Mouse (Mus musculus) embryo, embryonic 10 days (tissue): ENCODE data around the gene Hbb-bh1.
"Not testable (repeated sequence)": the region's sequence is repeated elsewhere in the genome, so short reads cannot be mapped to it uniquely, and the experiment has no call there.

Source experiments
- DNase-seq: peaks from one replicate; pipeline ENCODE4 v3.0.0-alpha.2; 2015; ENCODE audit warnings: low spot score

The Hbb-bh1 gene

GRCm38 (mm10) chr7:103843034-103843433 is at the start of gene Hbb-bh1:
Hbb-bh1 (minus strand) TSS chr7:103843164.
- DNase-seq, result no peak

GRCm38 (mm10) chr7:103886152-103886551 is 43.2 kb upstream of the Hbb-bh1 start, which contains the start of gene Olfr66:
Olfr66 (minus strand) TSS chr7:103886252.
- no peak for DNase-seq

DNA sequence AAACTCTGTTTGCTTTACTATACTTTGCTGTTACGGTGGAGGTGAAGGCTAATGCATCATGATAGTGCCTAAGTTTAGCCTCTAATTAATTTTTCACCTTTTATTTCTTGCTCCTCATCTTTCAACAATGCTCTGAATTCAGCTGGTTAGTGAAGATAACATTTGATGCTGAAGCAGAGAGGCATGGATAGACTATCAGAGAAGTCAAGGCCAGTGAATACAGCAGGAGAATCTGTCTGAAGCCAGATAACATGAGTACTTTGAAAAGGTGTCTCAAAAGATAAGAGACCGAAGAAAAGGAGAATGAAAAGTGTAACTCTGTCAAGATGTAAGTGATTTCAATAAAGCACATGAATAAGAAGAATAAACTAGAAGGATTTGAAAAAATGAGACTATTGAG is 34.1 kb upstream of the Hbb-bh1 start:
- DNase-seq, result no peak

GRCm38 (mm10) chr7:103874451-103874850 is 31.5 kb upstream of the Hbb-bh1 start:
- no peak for DNase-seq

DNA sequence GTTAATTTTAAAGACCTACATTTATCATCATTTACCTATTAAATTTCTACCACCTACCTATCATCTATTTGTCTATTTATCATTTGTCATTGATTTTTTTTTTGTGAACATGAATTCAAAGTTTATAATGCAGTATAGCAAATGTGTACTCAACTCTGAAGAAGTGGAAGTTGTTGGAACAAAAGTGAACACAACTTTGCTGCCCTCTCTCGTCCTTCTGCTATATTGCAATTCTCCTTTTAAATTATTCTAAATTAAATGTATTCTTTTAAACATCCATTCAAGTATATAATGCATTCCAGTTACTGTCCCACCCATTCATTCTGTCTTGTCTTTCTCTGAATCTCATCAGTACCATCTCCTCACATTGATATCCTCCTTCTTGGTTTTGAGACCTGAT is 30.1 kb upstream of the Hbb-bh1 start:
- DNase-seq, result no peak

DNA sequence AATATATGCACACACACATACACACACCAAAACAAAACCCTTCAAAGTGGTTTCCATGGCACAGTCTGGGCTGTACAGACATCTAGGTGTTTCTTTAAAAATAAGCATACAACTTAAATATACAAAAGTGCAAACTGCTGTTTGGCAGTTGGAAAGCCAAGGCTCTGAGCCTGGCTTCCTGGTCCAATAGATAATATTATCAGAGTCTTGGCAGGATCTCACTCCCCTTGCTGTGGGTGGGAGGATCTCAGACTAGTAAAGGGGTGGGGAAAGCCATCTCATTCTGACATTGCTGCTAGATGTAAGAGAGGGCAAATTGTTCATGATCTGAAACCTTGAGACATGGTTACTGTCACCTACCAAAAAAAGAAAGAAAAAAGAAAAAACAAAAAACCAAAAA is 27.7 kb upstream of the Hbb-bh1 start:
- no peak for DNase-seq

DNA sequence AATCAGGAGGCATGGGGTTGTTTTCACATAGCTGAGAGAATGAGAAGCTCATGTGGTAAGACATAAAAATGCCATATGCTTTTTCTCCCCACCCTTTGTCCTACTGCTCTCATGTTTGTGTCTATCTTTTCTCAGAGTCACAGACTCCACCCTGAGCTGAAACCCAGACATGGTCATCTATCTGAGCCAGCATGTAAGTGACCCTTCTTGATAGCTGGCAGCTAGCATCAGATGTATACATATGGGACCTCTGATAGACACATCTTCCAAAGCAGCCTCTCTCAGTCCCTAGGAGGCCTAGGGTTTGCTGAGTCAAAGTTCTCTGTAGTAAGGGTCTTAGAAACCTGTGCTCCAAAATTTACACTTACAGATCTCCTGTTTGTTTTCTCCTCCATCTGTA is 22.8 kb upstream of the Hbb-bh1 start:
- DNase-seq, result no peak

DNA sequence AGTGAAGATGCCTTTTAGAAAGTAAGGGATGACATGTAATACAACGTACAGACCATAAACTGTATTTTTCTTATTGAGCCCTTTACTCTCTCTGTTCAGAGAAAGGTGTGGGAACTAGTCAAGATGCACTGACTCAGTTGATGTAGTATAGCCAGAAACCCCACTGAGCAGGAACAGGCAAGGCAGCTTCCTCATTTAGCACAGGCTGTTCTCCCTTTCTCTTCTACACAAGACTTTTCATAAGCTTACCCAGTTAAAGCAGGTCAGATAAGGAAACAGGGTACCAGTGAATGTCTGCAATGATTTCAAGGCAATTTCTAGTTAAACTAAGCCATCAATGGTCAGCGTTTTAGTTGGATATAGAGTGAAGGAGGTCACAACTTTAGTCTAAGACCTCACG is 18.6 kb upstream of the Hbb-bh1 start:
- DNase-seq, result no peak

DNA sequence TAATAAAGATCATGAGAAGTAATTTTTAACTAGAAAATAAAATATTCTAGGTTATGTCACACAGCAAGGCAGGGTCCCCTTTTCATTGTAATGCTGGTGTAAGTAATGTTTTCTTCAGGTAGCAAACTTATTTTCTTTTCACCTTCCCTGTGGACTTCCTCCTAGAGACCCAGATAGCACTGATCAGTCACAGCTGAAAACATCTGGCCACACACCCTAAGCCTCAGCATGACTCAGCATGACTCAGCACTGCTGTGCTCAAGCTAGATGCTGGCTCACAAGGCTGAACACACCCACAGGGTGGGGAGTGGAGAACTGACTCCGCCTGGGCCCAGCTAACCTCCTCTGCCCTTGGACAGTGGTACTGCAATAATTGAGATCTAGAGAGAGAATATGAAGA is 17.9 kb upstream of the Hbb-bh1 start:
- DNase-seq, result peak; percentile 72

GRCm38 (mm10) chr7:103859076-103859475 is 16.1 kb upstream of the Hbb-bh1 start:
- no peak for DNase-seq

GRCm38 (mm10) chr7:103854669-103855068 is 11.7 kb upstream of the Hbb-bh1 start:
- DNase-seq, result no peak

- peak; percentile 36 for DNase-seq
Observed at GRCm38 (mm10) chr7:103853090-103853489, 10.1 kb upstream of the Hbb-bh1 start, which contains the start of gene Hbb-y. Hbb-y (minus strand) TSS chr7:103853216.

DNA sequence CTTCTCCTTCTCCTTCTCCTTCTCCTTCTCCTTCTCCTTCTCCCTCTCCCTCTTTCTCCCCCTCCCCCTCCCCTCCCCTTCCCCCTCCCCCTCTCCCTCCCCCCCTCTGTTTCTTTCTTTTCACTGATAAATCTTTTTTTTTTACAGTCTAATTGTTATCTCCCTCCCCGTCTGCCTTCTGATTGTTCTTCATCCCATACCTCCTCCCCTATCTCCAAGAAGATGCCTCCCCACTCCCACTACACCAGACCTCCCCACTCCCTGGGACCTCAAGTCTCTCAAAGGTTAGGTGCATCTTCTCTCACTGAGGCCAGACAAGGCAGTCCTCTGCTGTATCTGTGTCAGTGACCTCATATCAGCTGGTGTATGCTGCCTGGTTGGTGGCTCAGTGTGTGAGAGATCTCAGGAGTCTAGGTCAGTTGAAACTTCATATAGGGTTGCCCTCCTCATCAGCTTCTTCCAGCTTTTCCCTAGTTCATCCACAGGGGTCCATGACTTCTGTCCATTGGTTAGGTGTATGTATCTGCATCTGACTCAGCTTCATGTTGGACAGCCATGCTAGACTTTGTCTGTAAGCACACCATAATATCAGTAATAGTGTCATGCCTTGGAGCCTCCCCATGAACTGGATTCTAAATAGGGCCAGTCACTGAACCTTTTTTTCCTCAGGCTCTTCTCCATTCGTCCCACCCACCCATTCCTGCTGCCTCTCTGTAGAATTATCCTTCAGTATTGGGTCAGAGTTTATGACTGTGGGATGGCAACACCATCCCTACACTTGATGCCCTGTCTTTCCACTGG is 1.8 kb upstream of the Hbb-bh1 start:
- DNase-seq, result no peak

DNA sequence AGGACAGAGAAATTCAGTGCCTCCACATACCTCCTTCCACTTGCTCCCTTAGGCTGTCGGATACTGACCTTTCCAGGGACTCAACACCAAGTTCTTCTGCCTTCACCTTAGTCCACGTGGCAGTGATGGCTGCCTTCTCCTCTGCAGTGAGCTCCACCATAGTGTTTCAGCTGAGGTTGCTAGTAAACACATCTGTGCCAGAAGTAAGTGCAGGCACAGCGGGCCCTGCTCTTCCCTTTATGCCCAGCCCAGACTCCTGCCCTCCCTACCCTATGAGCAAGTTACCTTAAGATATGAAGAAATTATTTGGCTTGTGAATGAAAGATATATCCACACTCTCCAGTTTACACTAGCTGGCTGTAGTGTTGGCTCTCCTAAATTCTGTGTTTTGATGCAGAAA is 2.7 kb downstream of the Hbb-bh1 start, which contains the start of gene Hbb-bh2:
TSS of gene Hbb-bh2 (minus strand) at position 253 of the 400 bp plus-strand sequence.
- no peak for DNase-seq

GRCm38 (mm10) chr7:103827808-103828207 is 15.2 kb downstream of the Hbb-bh1 start, which contains the start of gene Hbb-bs:
Hbb-bs (minus strand) TSS chr7:103828096.
- DNase-seq, result no peak

- DNase-seq, result not testable (repeated sequence)
Observed at GRCm38 (mm10) chr7:103827139-103827538, 15.8 kb downstream of the Hbb-bh1 start.

GRCm38 (mm10) chr7:103826255-103826887 is 16.6 kb downstream of the Hbb-bh1 start:
- no peak for DNase-seq

DNA sequence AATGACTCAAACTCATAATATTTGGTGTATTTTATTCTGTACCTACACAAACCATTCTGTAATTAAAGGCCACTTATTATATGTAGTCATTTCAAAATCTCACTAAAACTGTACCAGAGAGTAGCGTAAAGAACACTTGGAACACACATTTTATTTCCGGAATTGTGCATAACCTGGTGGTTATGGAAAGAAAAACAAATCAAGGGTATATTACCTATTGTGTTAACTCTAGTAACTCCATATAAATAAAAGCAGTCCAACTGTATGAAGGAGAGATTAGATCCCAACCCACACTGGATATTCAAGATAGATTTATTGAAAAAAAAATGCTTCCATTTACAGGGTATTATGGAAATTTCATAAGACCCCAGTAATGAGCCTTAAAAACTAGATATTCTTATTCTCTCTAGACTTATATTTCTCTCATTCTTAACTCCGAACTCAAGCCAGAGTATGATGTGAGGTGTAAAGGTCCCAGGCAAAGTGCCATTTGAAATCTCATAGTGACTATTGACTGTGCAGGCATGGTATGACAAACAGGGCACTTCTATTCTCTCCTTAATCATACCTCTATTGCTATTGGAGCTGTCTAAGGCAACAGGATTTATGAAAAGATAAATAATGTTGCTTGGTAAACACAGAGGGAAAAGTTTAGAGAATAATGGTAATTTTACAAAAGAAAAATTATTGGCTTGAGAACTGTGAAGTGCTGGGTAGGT is 17.3 kb downstream of the Hbb-bh1 start:
- DNase-seq, result no peak

GRCm38 (mm10) chr7:103824597-103824996 is 18.4 kb downstream of the Hbb-bh1 start:
- DNase-seq, result no peak

DNA sequence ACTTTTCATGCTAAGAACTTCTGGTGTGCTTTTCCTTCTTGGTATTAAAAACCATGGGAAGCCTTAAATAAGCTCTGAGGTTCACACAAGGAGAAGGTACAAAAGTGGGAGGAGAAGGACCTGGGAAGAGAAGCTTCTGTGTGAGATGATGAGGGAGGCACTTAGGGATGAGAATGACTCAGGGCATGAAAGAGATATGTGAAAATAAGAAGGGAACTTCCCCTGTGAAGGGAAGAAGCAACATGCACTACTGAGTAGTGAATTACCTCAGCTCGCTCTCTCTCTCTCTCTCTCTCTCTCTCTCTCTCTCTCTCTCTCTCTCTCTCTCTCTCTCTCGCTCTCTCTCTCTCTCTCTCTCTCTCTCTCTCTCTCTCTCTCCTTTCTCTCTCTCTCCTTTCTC is 27.9 kb downstream of the Hbb-bh1 start:
- not testable (repeated sequence) for DNase-seq

DNA sequence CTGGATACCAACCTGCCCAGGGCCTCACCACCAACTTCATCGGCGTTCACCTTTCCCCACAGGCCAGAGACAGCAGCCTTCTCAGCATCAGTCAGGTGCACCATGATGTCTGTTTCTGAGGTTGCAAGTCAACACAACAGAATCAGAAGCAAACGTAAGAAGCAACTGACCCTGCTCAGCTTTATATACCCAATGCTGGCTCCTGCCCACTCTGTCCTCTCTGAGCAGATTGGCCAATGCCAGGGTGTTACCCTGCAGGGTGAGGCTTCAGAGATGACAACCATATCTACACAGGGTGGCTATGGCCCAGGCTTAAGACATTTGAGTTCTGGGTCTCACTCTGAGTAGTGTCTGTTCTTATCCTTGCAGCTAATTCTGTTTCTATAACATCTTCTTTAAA is 29.2 kb downstream of the Hbb-bh1 start, which contains the start of gene Hbb-bt:
TSS of gene Hbb-bt (minus strand) at position 231 of the 400 bp plus-strand sequence.
- no peak for DNase-seq

DNA sequence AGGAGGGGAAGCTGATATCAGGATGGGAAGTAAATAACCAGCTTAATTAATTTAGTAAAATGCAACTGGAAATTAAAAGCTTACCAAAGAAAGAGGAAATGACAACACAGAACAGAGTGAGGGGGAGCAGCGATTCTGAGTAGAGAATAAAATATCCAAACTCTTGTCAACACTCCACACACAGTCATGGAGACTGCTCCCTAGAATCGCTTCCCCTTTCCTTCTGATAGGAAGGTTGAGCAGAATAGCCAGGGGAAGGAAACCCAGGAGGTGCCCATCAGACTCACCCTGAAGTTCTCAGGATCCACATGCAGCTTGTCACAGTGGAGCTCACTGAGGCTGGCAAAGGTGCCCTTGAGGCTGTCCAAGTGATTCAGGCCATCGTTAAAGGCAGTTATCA is 29.8 kb downstream of the Hbb-bh1 start:
- DNase-seq, result not testable (repeated sequence)
